Mouse (Mus musculus): ENCODE results near the gene Yy1.
"Not testable (repeated sequence)": the region's sequence is repeated elsewhere in the genome, so short reads cannot be mapped to it uniquely, and the experiment has no call there.

The Yy1 gene

DNA sequence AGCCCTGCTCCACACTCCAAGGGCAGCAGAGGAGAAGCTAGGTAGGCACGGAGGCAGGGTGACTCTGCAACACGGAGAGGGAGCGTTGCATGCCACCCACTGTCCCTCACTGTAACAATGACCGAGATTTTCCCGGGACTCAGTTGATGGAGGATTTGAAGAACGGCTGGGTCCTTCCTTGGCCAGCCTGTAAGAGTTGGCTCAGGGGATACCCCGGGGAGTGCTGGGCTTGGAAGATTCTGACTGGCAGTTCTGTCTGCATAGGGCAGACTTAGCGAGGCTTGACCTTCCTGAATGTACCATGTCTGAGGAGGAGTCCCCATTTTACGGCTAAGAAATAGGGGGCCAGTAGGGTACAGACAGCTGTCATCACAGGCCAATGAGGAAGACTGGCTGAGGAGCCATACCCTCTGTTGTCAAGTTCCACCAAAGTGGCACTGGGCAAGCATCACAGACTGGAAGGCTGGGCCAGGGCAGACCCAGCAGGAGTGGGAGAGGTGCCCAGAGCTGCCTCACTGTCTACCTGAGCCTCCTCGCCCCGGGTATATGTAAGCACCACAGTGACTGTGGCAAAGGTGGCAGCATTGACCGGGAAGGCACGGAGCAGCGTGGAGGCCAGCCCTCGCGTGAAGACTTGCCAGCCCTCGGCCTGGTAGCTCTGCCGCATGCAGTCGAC is 33.6 kb downstream of the Yy1 start:
- in situ Hi-C loops (cut with MboI; ENCODE audit: low sequenced_read_pairs) = no loop called here

DNA sequence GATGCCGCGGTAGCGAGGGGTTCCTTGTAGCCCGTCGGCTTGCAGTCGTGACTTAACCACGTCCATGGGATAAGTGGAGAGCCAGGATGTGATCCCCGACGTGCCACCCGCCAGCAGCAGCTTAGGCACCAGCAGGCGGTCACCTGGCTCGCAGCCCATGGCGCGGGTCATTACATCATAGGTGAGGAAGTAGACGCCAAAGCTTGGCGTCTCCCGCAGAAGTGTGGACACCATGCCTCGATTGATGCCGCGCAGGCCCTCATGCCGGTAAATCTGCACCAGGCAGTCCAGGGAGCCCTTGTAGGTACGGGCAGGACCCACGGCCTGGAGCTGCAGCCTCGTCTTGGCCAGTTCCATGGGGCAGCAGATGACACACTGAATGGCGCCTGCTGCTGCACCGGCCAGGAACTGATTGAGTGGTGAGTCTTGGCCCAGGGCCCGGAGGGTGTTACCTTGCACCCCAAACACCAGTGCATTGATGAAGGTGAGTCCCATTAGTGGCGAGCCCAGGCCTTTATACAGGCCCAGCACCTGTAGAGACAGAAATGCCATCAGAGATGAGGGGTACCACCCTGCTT is 34.3 kb downstream of the Yy1 start:
- in situ Hi-C loops (cut with MboI; ENCODE audit: low sequenced_read_pairs) = no loop called here

DNA sequence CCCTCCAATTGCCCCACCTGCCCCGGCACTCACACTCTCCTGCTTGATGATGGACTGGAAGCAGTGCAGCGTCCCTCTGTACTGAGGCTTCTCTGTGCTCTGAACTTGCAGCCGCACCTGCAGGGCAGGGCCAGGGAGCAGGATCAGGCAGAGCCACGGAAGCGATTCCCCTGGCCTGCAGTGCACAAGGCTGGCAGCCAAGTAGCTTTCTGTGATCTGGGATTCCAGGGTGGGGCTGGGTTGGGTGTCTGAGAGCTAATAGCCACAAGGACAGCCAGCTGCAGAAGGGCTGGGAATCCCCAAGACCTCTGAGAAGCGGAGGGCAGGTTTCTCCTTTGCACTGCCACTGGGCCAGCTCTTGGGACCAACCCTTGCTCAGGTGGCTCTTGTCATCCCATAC is 34.9 kb downstream of the Yy1 start:
- in situ Hi-C loops (cut with MboI; ENCODE audit: low sequenced_read_pairs) = no loop called here

DNA sequence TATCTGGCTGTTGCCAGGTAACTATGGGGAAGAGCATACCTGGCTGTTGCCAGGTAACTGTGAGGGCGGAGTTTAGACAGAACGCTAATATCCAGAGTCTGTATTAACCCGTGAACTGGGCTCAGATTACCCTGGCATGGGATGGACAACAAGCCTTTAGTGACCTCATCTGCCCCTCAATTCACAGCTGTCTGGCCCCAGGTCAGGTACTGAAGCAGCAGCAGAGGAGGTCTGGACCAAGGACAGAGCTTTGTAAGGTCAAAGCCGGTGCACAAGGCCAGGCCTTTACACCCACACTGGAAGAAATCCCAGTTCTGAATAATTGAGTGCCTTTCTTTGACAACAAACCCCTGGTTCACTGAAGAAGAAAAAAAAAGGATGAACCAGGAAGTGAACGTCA is 36.9 kb downstream of the Yy1 start:
- in situ Hi-C loops (cut with MboI; ENCODE audit: low sequenced_read_pairs) = no loop called here

DNA sequence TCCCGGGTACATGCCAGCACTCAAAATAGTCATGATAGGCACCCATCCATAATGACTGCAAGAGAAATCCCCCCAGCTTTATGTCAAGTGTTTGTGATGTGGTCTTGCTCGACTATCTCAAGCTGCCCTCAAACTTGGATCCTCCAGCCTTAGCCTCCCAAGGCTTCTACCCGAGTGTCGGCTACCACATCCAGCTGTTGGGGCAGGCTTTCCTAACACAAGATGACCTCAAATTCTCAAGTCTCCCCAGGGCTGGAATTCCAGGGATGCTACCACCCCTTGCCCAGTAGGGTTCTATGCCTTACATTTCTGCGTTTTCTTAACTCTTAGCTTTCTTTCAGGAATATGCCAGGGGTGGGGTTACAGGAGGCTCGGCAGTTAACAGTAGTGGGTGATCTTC is 37.6 kb downstream of the Yy1 start:
- in situ Hi-C loops (cut with MboI; ENCODE audit: low sequenced_read_pairs) = no loop called here

DNA sequence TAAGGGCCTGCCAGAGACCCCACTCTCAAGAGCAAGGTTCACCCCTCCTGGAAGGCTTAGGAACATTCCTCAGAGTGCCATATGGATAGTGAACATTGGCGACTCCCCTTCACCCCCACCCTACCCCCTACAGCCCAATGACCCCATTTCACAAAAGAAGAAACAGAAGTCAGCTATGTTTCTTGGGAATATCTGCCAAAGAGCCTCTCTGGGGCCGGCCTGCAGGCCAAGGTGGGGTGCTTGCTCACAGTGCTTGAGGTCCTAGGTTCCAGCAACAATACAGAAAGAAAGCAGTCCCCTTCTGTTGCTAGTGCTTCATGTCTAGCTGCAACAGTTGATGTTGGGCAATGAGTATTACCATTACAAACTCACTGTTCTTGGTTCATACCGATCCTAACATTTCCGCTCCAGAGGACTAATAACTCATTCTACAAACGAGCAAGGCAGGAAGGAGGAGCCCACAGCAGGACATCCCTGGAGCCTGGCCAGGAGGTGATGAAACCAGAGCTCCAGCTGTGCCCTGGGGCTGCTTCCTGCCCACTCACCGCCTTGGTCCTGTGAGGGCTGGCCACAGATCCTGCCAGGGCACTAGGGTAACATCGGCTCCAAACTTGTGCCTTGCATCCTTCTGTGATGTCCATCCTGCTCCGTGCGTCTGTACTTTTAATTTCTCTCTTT is 39.3 kb downstream of the Yy1 start:
- in situ Hi-C loops (cut with MboI; ENCODE audit: low sequenced_read_pairs) = no loop called here

DNA sequence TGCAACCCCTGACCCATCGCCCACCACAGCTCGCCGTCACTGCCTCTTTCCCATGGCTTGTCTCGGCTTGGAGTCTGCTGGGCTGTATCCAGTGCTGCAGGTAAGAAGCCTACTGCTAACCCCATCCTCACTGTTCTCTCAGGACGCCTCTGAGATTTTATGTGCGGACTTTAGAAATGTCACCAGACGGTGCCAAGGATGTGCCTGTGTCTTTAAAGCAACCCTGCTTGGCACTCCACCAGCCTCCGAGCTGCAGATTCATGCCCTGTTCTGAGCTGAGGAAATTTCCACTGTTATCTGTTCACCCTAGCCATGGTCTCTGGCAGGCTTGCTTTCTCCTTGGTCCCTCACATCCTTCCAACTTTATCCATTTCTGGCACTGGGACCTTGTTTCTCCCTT is 40.1 kb downstream of the Yy1 start:
- in situ Hi-C loops (cut with MboI; ENCODE audit: low sequenced_read_pairs) = no loop called here

DNA sequence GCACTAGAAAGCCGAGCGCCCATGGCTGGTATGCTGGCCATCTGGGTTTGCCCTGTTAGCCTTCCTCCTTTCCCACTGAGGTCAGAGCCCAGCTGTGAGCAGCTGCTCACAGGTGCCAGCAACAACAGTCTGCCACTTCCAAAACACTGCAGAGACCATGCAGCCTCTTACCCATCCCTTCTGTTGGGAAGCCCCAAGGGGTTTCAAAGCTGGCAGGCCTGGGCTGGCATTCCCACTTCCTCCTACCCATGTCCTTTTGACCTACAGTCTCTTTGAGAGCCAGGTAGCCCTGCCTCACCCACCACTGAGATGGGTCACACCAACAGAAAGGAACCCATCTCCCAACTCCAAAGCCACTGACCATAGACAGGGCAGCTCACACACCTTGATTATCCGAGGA is 40.6 kb downstream of the Yy1 start:
- in situ Hi-C loops (cut with MboI; ENCODE audit: low sequenced_read_pairs) = no loop called here

DNA sequence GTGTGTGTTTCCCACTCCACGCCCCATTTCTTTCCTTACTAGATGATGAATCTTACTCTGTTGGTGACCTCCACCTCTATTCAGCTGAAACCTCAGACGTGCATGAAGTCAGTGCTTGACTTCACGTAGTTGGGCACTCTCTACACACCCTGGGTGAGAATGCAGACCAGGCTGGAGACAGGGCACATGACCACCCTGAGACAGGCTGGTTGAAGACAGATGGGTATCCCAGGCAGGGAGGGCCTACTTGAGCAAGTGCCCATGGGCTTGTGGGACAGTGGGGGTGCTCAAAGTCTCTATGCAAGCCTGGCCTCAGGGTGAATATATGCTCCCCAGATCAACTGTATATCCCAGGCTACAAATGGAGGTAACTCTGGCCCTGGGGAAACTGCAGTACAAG is 41.6 kb downstream of the Yy1 start:
- in situ Hi-C loops (cut with MboI; ENCODE audit: low sequenced_read_pairs) = no loop called here

DNA sequence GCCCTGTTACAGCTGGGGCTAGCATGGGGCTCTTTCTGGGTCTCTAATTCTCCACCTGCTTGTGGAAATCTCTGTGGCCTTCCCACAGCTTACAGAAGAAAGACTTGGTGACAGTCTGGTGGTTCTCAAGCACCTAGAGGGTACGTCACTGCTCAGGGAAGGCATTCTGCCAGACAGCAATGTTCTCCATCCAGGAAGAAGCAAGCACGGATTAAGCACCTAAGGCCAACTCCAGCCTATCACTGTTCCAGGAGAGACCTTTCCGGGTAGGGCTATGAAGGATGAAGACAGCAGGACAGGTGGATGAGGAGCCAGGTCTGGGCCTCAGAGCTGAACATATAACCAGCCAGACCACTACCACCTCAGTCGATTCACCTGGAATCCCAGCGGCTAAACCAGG is 42.0 kb downstream of the Yy1 start:
- in situ Hi-C loops (cut with MboI; ENCODE audit: low sequenced_read_pairs) = no loop called here

DNA sequence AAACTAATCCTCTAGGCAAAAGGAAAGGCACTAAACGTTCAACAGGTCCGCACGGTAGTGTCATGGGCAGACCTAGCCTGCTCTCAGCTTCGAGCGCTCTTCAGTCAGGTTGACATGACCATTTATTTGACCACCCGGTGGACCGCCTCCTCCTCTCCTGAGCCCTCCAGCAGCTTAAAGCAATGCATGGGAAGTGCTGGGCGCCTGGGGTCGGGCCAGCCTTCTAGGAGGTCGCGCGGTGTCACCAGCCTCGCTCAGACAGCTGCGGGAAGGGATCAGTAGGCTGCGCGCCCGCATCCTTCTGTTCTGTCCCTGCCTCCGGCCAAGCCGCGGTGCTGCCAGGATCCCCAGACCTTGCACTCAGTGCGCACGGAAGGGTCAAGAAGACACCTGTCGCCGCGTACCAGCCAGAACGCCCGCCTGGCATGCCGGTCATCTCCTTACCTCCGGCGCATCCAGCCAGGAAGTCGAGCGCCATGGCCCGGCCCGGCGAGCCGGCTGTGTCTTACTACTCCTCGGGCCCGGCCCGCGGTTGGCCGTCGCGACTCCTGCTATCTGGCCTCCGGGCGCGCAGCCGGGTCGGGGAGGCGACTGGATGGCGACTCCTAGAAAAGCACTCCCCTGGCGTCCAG is 42.6 kb downstream of the Yy1 start:
- in situ Hi-C loops (cut with MboI; ENCODE audit: low sequenced_read_pairs) = no loop called here

DNA sequence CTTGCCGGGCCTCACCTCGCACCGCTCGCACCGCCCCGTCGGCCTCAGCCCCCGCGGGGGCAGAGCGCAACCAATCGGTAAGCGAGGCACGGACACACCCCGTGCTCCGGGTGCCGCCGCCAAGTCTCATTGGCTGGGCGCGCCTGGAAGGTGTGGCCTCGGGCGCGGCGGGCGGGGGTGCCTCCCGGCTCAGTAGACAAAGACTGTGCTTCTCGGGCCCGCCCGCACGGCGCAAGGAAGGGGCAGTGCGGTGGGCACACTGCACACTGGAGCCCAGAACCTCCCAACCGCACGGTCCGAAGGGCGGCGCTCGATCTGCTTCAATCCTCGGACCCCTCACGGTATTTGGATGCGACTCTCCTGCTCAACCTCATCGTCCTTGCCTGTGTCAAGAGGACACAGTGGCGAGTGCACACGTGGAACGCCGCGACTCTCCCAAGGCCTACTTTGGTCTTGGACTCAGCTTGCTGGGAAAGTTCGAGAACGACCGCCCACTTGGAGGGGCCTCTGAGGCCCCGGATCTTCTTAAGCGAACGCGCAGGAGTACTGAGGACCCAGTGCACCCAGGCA is 43.2 kb downstream of the Yy1 start, which contains the start of the genes Slc25a29 and Slc25a47:
TSS of gene Slc25a29 (minus strand) at position 44 of the 570 bp plus-strand sequence.
TSS of gene Slc25a47 (plus strand) at position 207 of the 570 bp plus-strand sequence.
- in situ Hi-C loops (cut with MboI; ENCODE audit: low sequenced_read_pairs) = no loop called here

DNA sequence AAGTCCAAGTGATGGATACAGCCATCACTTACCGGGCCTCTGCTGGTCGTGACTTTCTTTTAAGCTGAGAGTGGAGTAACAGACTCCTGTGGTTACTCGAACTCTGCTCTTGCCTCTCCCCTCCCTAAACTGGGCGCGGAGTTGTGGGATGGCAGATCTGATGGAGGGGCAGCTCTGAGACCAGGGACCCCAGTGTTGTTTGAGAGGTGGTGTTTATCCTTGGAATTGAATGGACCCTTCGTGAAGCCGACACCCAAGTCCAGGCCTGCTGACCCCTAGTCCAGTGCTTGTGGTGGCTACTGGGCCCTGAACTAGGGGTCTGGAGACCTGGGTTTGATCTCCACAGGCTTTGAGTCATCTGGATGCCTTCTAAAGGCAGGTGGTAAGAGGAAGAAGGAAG is 43.9 kb downstream of the Yy1 start:
- in situ Hi-C loops (cut with MboI; ENCODE audit: low sequenced_read_pairs) = no loop called here

DNA sequence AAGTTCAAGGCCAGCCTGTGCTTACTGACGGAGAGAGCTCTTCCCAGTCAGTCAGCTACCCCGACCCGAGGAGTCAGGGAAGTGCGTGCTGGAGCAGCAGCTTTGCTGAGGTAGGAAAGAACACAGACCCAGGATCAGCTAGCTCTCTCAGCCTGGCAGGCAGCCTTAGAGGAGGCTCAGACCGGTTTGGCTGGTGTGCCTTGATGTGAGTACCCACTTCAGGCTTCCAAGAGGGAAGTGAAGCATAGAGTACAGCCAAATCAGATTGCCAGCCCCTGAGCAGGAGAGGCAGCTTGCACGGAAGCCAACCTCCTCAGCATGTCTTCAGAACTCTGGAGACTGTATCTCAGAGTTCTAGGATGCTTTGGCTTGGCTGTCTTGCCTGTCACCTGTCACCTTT is 48.4 kb downstream of the Yy1 start:
- in situ Hi-C loops (cut with MboI; ENCODE audit: low sequenced_read_pairs) = no loop called here

DNA sequence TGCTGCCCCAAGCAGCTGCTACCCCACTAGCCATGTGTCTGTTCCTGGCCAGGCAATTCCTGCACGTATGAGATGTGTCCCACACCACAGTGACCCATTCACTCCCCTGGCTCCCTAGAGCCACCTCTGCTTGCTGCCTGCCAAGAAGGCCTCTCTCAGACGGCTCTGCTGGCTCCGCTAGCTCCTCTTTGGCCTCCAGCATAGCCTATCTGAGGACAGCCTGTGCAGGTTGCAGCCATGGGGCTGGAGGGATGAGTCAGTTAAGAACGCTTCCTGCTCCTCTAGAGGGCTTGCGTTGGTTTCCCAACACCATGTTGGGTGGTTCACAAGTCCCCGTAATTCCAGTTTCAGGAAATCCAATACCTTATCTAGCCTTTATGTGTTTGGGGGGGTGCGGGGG is 49.9 kb downstream of the Yy1 start:
- in situ Hi-C loops (cut with MboI; ENCODE audit: low sequenced_read_pairs) = no loop called here

DNA sequence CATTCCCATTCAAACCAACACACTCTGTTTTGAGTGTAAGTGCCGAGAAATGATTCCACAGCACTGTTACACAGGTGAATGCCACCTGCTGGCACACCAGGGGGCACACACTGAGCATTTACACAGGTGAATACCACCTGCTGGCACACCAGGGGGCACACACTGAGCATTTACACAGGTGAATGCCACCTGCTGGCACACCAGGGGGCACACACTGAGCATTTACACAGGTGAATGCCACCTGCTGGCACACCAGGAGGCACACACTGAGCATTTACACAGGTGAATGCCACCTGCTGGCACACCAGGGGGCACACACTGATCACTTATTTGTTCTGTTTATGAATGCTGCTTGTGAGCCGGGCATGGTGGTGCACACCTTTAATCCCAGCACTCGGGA is 55.3 kb downstream of the Yy1 start:
- in situ Hi-C loops (cut with MboI; ENCODE audit: low sequenced_read_pairs) = not testable (repeated sequence)

DNA sequence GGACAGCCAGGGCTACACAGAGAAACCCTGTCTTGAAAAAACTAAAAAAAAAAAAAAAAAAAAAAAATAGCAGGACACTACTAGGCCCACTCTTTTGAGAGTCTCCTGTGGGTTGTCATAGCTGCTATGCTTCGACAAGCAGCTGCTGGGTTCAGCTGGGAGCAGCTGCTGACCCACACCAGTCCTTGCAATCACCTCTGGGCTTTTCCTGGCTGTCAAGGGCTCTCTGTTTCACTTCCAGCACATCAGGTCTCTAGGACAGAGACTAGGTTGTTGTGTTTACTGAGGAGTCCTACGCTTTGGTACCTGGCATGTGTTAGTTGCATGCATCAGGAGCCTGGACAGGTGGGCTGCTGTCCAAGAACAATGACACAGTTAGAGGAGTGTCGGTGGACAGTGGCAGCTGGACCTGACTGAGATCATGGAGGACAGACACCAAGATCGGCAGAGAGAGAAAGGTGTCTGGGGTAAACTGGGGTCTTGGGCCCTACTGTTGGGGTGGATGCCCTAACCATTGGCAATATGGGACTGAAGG is 56.8 kb downstream of the Yy1 start:
- in situ Hi-C loops (cut with MboI; ENCODE audit: low sequenced_read_pairs) = no loop called here

DNA sequence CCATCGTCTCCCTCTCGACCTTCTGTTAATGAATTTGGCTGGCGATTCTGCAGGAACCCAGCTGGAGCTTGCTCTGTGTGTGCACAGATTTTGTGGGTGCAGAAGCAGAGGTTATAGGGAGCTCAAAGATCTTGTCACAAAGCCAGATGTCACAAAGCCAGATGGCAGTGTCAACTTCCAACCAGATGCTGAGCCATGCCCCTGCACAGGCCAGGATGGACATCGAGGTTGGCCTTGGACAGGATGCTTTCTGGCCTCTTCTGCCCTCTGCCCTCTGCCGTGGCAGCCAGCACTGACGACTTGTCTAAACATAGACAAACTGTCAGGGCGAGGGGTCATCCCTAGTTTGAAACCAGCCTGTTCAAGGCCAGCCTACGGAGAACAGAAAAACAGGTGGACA is 57.4 kb downstream of the Yy1 start:
- in situ Hi-C loops (cut with MboI; ENCODE audit: low sequenced_read_pairs) = no loop called here

DNA sequence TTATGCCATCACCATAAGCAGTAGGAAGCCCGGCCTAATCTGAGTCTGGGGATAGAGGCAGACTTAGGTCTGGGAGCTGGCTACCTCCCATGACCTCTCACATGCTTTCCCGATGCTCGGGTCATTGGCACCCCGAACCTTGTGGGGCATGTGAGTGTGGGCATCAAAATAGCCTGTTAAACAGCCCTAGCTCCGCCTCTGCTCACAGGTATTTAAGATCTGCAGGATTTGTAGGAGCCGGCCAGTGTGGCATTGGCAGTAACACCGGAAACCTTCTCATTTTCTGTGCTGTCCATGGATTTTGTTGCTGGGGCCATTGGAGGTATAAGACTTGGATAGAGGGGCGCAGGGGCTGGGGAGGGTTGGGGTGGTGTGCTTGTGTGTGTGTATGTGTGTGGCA is 58.1 kb downstream of the Yy1 start:
- in situ Hi-C loops (cut with MboI; ENCODE audit: low sequenced_read_pairs) = no loop called here

DNA sequence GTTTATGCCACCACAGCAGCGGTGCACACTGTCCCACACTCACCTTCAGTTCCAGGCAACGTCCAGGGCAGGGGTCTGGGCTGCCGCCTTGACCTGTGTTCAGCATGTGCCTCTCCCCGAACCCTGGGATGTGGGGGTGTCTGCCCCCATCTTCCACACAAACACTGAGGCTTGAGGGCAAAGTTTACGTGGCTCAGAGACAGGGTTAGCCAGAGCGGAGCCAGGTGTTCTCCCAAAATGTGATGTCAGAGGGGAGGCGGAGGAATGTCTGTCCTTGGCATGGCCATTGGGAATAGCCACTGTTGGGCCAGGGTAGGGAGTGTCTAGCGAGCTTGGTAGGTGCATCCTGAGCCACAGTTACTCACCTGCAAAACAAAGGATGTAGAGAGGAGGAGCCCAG is 60.0 kb downstream of the Yy1 start:
- in situ Hi-C loops (cut with MboI; ENCODE audit: low sequenced_read_pairs) = no loop called here

DNA sequence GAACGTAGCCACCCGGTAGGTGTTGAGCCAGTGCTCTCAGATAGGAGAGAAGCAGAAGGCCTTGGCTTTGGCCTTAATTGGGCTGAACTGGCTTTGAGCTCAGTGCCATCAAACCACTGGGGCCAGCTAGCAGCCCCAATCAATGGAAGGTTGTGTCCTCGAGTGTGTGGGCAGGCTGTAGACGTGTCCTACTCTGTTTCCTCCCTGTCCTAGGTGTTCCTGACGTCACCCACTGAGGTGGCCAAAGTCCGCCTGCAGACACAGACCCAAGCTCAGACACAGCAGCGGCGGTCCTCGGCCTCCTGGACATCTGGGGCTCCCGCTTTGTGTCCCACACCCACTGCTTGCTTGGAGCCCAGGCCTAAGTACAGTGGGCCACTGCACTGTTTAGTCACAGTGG is 62.3 kb downstream of the Yy1 start:
- in situ Hi-C loops (cut with MboI; ENCODE audit: low sequenced_read_pairs) = no loop called here

All from CH12F3 (cell line).